Mouse (Mus musculus): ENCODE data around the gene Pou2f3.

DNA sequence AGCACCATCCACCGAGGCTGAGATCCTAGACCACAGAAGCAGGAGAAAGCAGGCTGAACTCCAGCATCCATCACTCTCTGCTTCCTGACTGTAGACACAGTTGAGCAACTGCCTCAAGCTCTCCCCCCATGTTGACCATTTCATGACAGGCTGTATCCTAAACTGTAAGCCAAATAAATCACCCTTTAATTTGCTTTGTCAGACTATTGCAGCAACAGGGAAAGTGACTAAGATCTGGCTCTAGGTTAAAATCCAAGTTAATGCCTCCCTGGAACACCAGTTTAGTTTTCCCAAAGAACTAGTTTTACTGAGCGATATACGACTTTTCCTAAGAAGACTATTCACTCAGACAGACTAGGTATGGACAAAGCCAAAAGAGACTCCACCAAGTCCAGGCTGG is 131.5 kb downstream of the Pou2f3 start:
- TF ChIP-seq POLR2A (IDR thresholded peaks at IDR 0.05; ENCODE audit: insufficient read depth, low read depth, low read length) (no peak), CTCF (IDR thresholded peaks at IDR 0.05) (no peak), EP300 (IDR thresholded peaks at IDR 0.05; ENCODE audit: insufficient read depth, low read depth, low read length) (no peak)

Measured in heart, adult 2 months (tissue).